Mouse (Mus musculus) monocyte, adult 5-6 weeks (primary cell): ENCODE measurements around the gene Rusc2. TPM values are rescaled to one million over a fixed set of nuclear protein-coding genes. Genes with fewer than 3 reads are reported as not detected.
A peak's percentile ranks its signal among the peaks of the same experiment; 100 is the strongest.

Experiments used
- ATAC-seq: fragments of 153-309, 156-312 bp; replicated peaks from 2 replicates; pipeline ENCODE4 v1.8.0; 2017; ENCODE audit warnings: mild to moderate bottlenecking; ENCODE audit not compliant: low TSS enrichment, insufficient number of reproducible peaks, severe bottlenecking, poor library complexity, low FRiP score
- total RNA-seq: library from RNA; stranded (forward); fragments of 200-1000, 200-491, 200-594 nt; gene quantifications from 3 replicates; pipeline ENCODE4 v1.2.3, GENCODE M21; 2017

Rusc2 gene
- total RNA-seq, 1 experiment from 2014 or later = 7.6 TPM

DNA sequence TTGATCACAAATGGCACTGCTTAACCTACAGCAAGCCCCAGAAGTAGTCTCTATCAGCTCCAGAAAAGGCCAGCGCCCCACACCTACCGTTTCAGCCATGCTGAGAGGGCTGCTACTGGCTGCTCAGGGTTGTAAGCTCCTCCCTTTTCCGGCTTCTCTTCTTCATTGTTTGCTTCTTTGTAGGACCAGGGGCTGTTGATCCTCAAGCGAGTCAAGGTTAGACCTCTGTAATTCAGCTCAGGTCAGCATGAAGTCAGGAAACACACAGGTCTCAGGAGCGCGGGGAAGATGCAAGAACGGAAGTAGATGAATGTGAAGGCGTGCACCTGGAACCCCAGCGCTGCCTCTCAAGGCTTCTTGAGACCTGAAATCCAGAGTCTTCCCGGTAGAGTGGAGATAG is 22.9 kb downstream of the Rusc2 start:
- ATAC-seq = no peak

DNA sequence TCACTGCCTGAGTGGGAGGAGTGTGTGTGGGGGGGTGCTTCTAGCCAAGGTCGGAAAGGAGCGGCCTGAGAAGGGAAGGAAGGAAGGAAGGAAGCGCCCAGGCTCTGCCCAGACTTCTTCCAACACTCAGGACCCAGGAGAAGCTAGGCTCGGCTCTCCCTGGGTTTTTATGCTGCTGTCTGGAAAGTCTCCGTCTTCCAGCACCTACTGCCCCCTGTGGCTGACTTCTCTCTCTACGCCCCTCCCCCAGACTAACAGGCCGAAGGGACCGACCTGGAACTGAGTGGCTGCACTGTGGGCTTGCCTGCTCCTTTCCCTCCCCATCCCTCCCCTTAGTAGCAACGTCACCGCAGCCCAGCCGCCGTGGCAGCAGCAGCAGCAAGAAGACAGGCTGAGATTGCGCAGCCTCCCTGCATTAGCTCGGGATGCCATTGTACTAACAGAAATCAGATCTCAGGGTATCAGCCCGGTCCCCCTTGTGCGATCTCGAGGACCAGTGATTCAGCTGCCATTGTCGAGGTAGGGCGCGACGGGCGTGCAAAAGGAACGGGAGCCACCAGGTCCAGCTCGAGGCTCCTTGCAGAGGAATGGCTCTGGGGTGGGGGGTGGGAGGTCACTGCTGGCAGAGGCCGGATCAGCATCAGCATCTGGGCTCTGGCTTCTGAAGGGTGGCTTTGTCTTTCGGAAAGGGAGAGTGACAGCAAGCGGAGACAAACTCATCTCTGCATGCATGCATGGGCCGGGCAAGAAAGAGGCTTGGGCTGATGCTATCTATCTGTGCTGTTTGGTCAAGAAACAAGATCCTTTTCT is 24.6 kb downstream of the Rusc2 start:
- no peak for ATAC-seq

DNA sequence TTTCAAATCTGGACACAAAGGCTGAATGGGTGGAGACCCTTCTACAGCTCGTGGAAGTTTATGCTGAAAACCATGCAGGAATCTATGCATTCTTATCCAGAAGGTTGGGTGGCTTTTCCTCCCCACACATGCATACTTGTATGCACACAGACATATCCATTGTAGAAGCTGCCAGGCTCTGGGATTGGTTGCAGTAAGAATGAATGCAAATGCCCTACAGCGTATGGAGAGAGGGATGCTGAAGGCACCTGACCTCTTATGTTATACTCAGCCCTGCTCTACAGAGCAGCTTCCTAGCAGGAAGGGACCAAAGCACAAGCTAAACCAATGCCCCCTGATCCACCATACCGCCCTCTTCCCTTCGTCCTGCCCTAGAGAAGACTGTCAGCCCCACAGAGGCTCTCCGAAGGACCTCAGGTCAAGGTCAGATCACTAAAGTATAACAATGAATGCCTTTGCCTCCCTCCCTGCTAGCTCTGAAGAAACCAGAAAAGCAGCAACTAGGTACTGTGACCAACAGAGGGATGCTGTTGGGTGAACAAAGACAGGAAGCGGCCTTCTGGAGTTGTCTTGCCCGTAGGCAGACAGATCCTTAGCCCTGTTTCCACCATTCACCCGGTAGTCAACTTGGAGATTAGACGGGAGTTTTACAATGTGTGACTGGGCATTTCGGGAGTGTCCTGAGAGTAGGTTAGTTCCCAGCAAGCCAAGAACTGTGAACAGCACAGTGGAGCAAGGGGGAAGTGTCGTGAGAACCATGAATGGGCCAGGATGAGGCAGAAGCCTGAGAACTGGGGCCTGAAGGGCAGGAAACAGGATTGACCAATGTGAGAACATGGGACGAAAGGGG is 25.5 kb downstream of the Rusc2 start:
- ATAC-seq = no peak

DNA sequence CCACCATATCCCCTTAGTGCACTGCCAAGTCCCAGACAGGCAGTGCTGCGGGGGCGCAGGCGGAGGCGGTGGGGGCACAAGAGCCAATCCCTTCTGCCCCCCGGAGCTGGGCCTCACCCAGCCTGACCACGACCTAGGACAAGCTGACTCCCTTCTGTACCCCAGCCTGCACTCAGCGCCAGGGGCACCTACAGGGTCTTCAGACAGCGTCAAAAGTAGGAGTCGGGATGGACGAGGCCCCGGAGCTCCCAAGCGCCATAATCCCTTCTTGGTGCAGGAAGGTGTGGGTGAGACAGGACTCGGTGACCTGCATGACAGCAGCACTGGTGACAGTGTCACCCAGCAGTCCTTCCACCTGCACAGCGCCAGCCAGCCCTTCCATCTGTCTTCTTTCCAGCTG is 33.0 kb downstream of the Rusc2 start:
- ATAC-seq = no peak

DNA sequence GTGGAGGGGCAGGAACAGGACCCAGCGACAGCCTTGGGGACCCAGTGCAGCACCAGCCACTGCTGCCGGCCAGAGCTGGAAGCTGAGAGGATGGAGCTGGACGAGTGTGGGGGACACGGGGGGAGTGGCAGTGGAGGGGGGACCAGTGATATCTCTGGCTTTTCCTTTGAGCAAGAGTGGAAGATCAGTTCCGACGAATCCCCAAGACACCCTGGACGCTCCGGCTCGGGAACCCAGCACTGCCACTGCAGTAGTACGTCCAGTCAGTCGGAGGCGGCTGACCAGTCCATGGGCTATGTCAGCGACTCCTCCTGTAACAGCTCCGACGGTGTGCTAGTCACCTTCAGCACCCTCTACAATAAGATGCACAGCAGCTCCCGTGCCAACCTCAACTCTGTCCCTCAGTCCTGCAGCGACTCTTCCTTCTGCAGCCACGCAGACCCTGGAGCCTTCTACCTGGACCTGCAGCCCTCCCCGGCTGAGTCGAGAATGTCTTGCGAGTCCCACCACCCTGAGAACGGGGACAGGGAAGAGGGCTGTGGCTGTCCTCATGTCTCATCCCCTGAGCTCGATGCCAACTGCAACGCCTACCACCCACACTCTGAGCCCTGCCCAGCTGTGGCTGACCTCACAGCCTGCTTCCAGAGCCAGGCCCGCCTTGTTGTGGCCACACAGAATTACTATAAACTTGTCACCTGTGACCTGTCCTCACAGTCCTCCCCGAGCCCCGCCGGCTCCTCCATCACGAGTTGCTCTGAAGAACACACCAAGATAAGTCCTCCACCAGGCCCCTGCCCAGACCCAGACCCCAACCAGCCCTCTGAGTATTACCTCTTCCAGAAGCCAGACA is 33.7 kb downstream of the Rusc2 start:
- ATAC-seq = no peak

DNA sequence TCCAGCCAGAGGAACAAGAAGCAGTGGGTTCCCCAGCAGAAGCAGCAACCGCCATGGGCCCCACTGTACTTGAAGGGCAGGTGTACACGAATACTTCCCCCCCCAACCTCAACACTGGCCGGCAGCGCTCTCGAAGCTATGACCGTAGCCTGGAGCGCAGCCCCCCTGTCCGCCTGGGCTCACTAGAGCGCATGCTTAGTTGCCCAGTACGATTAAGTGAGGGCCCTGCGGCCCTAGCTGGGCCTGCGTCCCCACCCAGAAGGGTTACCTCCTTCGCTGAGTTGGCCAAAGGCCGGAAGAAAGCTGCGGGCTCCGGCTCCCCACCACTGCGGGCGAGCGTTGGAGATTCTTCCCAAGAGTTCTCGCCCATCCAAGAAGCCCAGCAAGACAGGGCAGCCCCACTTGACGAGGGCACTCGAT is 34.3 kb downstream of the Rusc2 start:
- ATAC-seq = no peak

DNA sequence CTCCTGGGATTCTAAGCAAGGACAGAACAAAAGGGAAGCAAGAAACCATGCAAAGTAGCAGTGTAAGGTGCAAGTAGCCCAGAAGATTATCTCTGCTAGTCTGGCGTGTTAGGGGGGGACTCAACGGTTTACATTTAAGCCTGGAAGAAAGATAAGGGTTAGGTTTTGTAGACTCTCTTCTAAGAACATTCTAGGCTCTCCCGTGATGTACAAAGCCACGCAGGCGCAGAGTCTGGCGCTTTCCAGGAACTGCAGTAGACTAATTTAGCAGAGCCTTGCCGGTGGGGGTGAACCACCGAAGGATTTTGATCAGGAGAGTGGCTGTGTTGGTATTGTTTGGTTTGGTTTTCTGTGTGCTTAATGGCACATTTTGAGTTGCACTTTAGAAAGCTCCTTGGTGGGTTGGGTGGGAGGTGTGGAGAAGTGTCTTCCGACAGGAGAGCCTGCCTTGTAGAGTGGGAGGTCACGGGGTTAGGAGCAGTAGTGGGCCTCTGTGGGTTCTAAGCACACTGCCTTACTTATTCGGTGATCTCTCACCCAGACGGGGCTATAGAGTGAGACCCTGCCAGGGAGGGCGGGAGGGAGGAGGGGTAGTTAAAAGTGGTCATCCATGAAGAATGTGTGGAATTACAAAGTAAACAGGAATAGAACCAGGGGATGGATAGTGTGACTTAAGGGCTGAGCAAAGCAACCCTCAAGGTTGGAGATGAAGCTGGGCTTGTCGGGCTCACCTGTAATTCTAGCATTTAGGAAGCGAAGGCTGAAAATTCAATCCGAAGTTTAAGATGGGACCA is 35.7 kb downstream of the Rusc2 start:
- no peak for ATAC-seq

DNA sequence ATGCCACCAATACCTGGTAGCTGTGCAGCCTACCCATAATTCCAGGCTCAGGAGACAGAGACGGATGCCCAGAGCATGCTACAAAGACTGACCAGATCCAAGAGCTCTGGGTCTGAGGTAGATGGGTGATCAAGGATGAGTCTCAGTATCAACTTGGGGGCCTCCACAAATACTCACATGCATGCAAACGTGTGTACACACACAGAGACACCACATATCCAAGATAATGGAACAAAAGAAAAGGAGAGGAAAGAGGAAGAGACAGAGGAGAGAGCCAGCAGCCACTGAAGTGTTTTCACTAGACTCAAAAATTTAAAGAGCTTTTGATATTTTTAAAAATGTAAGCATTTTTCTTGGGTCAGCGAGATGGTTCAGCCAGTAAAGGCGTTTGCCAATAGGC is 36.7 kb downstream of the Rusc2 start:
- no peak for ATAC-seq

DNA sequence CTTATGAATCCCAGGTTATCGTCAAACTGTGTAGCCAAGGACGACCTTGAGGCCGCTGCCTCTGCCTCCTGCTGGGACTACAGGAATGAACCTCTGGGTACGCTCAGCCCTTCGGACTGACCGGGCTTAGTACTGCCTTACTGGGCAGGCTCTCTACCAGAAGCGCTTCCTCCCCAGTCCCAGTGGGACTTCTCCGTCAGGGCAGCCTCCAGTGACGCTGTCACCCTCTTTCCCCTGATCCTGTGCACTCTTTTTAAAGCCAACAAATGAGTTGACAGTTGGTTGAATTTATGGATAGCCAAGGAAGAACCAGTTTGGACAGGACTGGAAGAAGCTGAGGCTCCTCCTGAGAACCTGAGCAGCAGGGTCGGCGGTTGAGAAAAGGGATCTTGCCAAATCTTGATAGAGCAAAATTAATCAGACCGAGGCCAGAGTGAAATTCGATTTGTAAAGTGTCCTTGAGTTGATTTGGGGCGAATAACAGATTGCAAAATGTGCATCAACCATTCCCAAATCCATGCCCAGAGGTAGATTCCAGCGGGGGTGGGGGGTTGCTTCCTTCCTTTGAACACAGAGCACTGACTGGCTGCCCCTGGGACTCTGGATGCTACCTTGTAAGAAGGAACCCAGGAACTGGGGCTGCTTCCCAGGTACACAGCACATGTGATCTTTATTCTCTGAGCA is 37.3 kb downstream of the Rusc2 start:
- ATAC-seq = no peak

DNA sequence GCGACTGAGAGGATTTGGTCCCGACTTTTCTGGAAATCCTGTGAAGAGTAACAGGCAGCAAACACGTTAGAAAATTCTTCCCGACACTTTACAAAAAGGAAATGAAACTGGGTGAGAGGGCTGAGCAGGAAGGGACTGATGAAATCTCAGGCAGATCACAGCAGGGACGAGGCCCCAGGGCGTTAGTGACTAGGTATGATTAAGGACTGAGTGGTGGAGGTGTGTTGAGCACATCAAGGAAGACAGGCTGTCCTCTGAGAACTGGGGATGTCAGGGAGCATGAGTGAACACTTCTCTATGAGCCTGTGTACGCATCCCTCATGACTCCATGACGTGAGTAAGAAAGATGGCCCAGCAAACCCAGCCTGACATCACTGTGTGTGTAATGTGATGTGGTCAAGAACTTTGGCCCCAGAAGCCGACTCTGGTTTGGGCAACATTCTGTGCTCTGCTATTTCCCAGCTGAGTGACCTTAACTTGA is 38.1 kb downstream of the Rusc2 start:
- ATAC-seq = peak; percentile 45; the same call in 1 of the 2 replicates

DNA sequence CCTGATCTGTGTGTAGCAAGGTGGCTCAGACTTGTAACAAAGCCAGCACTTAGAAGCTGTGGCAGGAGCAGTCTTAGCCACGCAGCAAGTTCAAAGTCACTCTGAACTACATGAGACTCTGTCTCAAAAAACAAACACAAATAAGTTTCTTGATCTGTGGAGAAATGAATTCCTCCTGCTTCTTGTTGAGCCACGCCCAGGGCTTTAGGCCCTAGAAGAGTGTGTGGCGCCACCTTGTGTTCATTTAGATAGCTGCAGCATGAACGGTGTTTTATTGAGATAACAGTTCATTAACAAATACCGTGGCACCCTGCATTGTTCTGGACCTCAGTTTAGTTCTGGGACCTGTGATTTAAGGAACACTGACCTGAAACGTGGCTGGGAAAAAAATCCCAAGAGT is 38.5 kb downstream of the Rusc2 start:
- peak; percentile 64; the same call in 1 of the 2 replicates for ATAC-seq

DNA sequence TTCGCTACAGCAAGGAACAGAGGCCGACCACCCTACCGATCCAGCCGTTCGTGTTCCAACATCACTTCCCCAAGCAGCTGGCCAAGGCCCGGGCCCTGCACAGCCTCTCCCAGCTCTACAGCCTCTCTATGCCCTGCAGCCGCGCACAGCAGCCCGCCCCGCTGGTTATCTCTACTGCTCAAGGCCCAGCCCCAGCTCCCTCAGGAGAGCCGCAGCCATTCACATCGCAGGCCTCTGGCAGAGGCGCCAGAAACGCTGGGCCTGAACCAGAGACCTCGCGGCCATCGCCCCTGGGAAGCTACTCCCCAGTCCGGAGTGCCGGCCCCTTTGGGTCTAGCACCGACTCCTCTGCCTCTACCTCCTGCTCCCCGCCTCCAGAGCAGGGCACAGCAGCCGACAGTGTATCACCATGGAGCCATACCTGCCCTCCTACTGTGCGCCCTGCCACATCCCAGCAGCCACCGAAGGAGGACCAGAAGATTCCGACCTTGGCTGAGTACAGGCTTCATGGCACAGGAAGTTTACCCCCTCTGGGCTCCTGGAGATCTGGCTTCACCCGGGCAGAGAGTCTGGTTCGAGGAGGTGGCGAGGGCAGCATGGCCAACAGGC is 40.0 kb downstream of the Rusc2 start:
- no peak for ATAC-seq

DNA sequence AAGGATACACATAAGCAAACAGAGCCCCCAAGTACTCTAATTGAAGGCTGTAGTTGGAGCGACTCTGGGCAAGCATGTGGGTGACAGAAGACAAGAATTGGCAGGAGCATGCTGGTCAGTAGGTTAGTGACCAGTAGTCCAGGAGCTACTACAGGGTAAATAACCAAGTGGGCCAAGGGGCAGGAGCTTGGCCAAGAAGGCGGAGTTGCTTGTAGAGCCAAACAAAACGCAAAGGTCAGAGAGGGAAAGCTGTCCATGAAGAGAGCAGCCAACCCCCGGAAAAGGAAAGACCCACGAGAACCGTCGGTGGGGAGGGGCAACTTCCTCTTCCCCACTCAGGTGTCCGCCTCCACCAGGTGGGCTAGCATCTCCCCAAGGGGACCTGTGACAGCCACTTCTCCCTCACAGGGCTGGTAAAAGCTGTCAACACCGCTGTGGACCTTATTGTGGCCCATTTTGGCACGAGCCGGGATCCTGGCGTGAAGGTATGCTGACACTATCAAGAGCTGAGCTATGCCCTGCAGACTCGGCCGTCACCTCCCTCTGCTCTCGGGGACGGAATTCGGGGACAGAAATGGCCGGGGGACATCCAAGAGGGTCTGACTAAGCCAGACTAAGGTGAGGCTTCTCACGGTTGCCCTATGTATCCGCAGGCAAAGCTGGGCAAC is 41.6 kb downstream of the Rusc2 start:
- ATAC-seq = no peak

DNA sequence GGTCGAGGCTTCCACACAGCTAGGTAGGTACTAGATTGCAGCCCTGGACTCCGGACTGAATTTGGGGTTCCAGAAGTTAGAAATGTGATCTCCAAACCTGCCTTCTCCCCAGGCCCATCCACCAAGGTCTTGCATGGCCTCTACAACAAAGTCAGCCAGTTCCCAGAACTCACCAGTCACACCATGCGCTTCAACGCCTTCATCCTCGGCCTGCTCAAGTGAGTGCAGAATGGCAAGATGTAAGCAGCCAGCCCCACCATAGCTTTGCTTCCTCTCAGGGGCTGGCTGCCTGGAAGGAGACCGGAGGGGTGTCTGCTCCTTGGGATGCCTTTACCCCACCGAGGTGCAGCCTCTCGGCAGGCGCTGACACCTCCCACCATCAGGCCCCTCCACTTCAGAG is 42.3 kb downstream of the Rusc2 start:
- no peak for ATAC-seq

DNA sequence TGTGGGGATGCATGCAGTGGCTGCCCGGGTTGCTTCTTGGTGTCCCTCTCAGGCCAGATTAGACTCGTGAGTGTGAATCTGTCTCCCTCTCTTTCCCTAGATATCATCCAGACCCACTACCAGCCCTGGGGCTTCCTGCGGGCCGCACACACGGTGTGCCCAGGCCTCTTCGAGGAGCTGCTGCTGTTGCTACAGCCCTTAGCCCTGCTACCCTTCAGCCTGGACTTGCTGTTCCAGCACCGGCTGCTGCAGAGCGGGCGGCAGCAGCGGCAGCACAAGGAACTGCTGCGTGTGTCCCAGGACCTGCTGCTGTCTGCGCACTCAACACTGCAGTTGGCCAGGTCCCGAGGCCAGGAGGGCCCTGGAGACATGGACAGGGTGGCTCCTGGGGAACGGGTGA is 43.4 kb downstream of the Rusc2 start:
- ATAC-seq = no peak

DNA sequence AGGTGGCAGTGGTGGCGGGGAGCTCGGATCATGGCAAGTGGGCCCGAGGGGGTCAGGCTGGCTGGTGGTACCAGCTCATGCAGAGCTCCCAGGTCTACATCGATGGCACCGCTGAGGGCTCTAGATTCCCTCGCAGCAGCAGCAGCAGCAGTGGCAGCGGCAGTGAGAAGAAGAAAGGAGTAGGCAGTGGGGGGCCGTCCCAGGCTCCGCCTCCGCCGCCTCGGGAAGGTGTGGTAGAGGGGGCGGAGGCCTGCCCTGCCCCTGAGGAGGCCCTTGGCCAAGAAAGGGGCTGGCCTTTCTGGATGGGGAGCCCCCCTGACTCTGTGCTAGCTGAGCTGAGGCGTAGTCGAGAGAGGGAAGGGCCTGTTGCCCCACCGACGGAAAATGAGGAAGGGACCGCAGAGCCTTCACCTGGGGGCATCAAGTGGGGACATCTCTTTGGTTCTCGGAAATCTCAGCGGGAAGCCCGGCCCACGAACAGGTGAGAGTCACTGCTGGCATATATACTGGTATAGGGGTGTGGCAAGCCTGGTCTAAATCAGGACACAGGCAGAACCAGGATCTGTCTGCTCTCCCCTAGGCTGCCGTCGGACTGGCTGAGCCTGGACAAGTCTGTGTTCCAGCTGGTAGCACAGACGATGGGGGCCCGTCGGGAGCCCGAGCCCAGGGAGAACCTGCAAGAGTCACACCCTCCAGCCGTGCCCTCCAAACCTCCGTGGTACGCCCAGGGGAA is 44.0 kb downstream of the Rusc2 start:
- no peak for ATAC-seq
